In the genomic region with DNA sequence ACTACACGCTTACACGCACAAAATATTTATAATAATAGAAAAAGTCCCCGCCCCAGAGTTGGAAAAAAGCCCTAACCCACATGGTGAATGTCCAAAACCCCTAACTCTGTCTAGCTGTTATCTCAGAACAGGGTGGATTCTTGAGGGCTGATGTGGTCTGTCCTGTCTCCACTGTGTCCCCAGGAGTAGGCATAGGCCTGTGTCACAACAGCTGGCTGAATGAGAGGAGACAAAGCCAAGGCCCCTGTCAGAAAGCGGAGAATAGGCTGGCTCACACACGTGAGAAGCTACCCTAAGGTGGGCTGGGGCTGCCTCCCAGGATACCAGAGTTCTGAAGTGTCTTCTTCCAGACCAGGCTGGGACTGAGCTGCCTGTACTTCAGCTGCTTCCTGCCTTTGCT, we compare ENCODE assay signal across 19 mouse cellular contexts. TPM values are rescaled to one million over a fixed set of nuclear protein-coding genes. Genes with fewer than 3 reads are reported as not detected.
DNase-seq lines count a peak whose midpoint lies in the region; ATAC-seq and TF ChIP-seq lines count a peak whose summit lies in the region.
"Had no signal": no experiment of that assay in that cellular context is flagged by ENCODE, and none has a peak within 500 bp of the region (broad histone marks: within the 10 kb centered on the region; RNA-seq: fewer than 3 reads in every experiment).

No protein-coding gene starts in this region.

- H3K9ac ChIP-seq in lung, postnatal 0 days (replicated peaks; ENCODE audit: low read depth): no peak overlapping the region
- H3K9ac ChIP-seq in liver, embryonic 13.5 days: no peak overlapping the region
- H3K9ac ChIP-seq in stomach, embryonic 15.5 days: no peak overlapping the region
- H3K9ac ChIP-seq: embryonic facial prominence, embryonic 12.5 days; forebrain, embryonic 12.5 days; heart, embryonic 15.5 days; hindbrain, embryonic 15.5 days had no signal

- no peaks in the 10 kb centered on the region for H3K9me3 ChIP-seq in lung, postnatal 0 days (ENCODE audit: low read length)
- no peaks in the 10 kb centered on the region for H3K9me3 ChIP-seq in liver, embryonic 13.5 days (replicated peaks)
- H3K9me3 ChIP-seq in stomach, embryonic 15.5 days: no peaks in the 10 kb centered on the region
- H3K9me3 ChIP-seq: embryonic facial prominence, embryonic 12.5 days; forebrain, embryonic 12.5 days; heart, embryonic 15.5 days; hindbrain, embryonic 15.5 days had no signal

- DNase-seq in gastrocnemius, adult 2 months: no peak
- no peak for DNase-seq in gastrocnemius, postnatal 14 days
- DNase-seq in lung, postnatal 0 days (ENCODE audit: low spot score): no peak
- DNase-seq in lung, postnatal 10 days: no peak
- DNase-seq in liver, embryonic 13.5 days: no peak
- DNase-seq in retina, postnatal 1 day: no peak
- DNase-seq in cerebellum, adult 8-10 months: no peak
- DNase-seq: cerebellum, postnatal 25 days; kidney, adult 9 months; lung, adult 18-20 months; thymus, postnatal 4 days had no signal

- TF ChIP-seq EP300 in lung, postnatal 0 days (IDR thresholded peaks at IDR 0.05): no peak

- intact Hi-C loops in gastrocnemius, adult 2 months (cut with DNase I): no loop called here
- intact Hi-C loops in gastrocnemius, postnatal 14 days (cut with DNase I; ENCODE audit: low total_unique reads): no loop called here

- H3K4me3 ChIP-seq in gastrocnemius, adult 2 months: no peak overlapping the region
- H3K4me3 ChIP-seq in lung, postnatal 0 days (ENCODE audit: low read depth, low read length): no peak overlapping the region
- no peak overlapping the region for H3K4me3 ChIP-seq in liver, embryonic 13.5 days (replicated peaks)
- H3K4me3 ChIP-seq in stomach, embryonic 15.5 days (replicated peaks): no peak overlapping the region
- H3K4me3 ChIP-seq: embryonic facial prominence, embryonic 12.5 days; forebrain, embryonic 12.5 days; heart, embryonic 15.5 days; hindbrain, embryonic 15.5 days had no signal

- no peaks in the 10 kb centered on the region for H3K27me3 ChIP-seq in lung, postnatal 0 days (replicated peaks; ENCODE audit: insufficient read depth, low read length)
- peaks cover 34% of the 10 kb centered on the region for H3K27me3 ChIP-seq in liver, embryonic 13.5 days
- H3K27me3 ChIP-seq in stomach, embryonic 15.5 days (replicated peaks): peaks cover 2% of the 10 kb centered on the region; the same call in 1 of the 2 replicates
- H3K27me3 ChIP-seq: heart, embryonic 15.5 days; hindbrain, embryonic 15.5 days; Patski had no signal

- no peak for ATAC-seq in lung, postnatal 0 days
- no peak for ATAC-seq in liver, embryonic 13.5 days (ENCODE audit: low read depth)
- no peak for ATAC-seq in stomach, embryonic 15.5 days (ENCODE audit: insufficient read depth, low FRiP score, low read depth)
- ATAC-seq: Patski had no signal

- H3K36me3 ChIP-seq in lung, postnatal 0 days (ENCODE audit: insufficient read depth, low read length): no peaks in the 10 kb centered on the region
- no peaks in the 10 kb centered on the region for H3K36me3 ChIP-seq in liver, embryonic 13.5 days
- H3K36me3 ChIP-seq in stomach, embryonic 15.5 days: no peaks in the 10 kb centered on the region
- H3K36me3 ChIP-seq: embryonic facial prominence, embryonic 12.5 days; forebrain, embryonic 12.5 days; heart, embryonic 15.5 days; hindbrain, embryonic 15.5 days had no signal

- no peak for TF ChIP-seq CTCF in gastrocnemius, adult 2 months (IDR thresholded peaks at IDR 0.05)
- TF ChIP-seq CTCF in lung, postnatal 0 days (IDR thresholded peaks at IDR 0.05): no peak

- H3K4me2 ChIP-seq in lung, postnatal 0 days (replicated peaks; ENCODE audit: low read depth, low read length): no peak overlapping the region
- H3K4me2 ChIP-seq in liver, embryonic 13.5 days: 0 out of 2 replicates have a peak overlapping the region, but pooled peaks have one; percentile 11
- H3K4me2 ChIP-seq in stomach, embryonic 15.5 days: peak overlapping the region; percentile 14; the same call in 1 of the 2 replicates
- H3K4me2 ChIP-seq: embryonic facial prominence, embryonic 12.5 days; forebrain, embryonic 12.5 days; heart, embryonic 15.5 days; hindbrain, embryonic 15.5 days had no signal

- H3K4me1 ChIP-seq in lung, postnatal 0 days (ENCODE audit: insufficient read depth, low read depth, low read length): peaks cover 22% of the 10 kb centered on the region
- peaks cover 78% of the 10 kb centered on the region for H3K4me1 ChIP-seq in liver, embryonic 13.5 days (replicated peaks)
- peaks cover 15% of the 10 kb centered on the region for H3K4me1 ChIP-seq in stomach, embryonic 15.5 days

- WGBS in lung, postnatal 0 days: 55% methylated on average over 5 of the region's 5 CpGs
- 53% methylated on average over 5 of the region's 5 CpGs for WGBS in liver, embryonic 13.5 days (ENCODE audit: insufficient replicate concordance)
- 68% methylated on average over 5 of the region's 5 CpGs for WGBS in stomach, embryonic 15.5 days

- H3K27ac ChIP-seq in gastrocnemius, adult 2 months: peak overlapping the region; percentile 24; the same call in 1 of the 2 replicates
- H3K27ac ChIP-seq in lung, postnatal 0 days (ENCODE audit: low read length): 0 out of 2 replicates have a peak overlapping the region, but pooled peaks have one; percentile 38
- H3K27ac ChIP-seq in liver, embryonic 13.5 days: peak overlapping the region; percentile 58
- peak overlapping the region; percentile 84 for H3K27ac ChIP-seq in stomach, embryonic 15.5 days
- H3K27ac ChIP-seq: embryonic facial prominence, embryonic 12.5 days; forebrain, embryonic 12.5 days; heart, embryonic 15.5 days; hindbrain, embryonic 15.5 days had no signal

RNA-seq across cellular contexts. Expression of a gene that starts 4.7 kb away (rescaled TPM):
- 10 to 100 TPM in 1 of 2 experiments, 1 to 10 TPM in 1; 5.6 to 14.3 TPM for total RNA-seq in gastrocnemius, adult 2 months (2021)
- 10 to 100 TPM in 1 of 2 experiments, 1 to 10 TPM in 1; 7.2 to 11.1 TPM for total RNA-seq in gastrocnemius, postnatal 14 days (2021)
- 20.0 and 22.7 TPM in 2 replicates for polyA plus RNA-seq in lung, postnatal 0 days (2015; fragmentation: Nextera tagmentation; extraction: Ambion mirVana)
- polyA plus RNA-seq in liver, embryonic 13.5 days (2015; fragmentation: Nextera tagmentation; extraction: Ambion mirVana): 11.3 and 12.9 TPM in 2 replicates
- 24.0 and 27.0 TPM in 2 replicates for polyA plus RNA-seq in stomach, embryonic 15.5 days (2015; fragmentation: Nextera tagmentation; extraction: Ambion mirVana)

RNA-seq across cellular contexts. Expression of a gene that starts 47.7 kb away (rescaled TPM):
- under 1 TPM; 0.66 to 0.73 TPM for total RNA-seq in gastrocnemius, adult 2 months (2021)
- 1 to 10 TPM; 1.2 TPM for total RNA-seq in gastrocnemius, postnatal 14 days (2021)
- polyA plus RNA-seq in lung, postnatal 0 days (2015; fragmentation: Nextera tagmentation; extraction: Ambion mirVana): 5.9 and 6.3 TPM in 2 replicates
- polyA plus RNA-seq in liver, embryonic 13.5 days (2015; fragmentation: Nextera tagmentation; extraction: Ambion mirVana): 3.6 and 4.1 TPM in 2 replicates
- 5.6 and 7.0 TPM in 2 replicates for polyA plus RNA-seq in stomach, embryonic 15.5 days (2015; fragmentation: Nextera tagmentation; extraction: Ambion mirVana)

RNA-seq across cellular contexts. Expression of a gene that starts 50.9 kb away (rescaled TPM):
- total RNA-seq in gastrocnemius, adult 2 months (2021): 1 to 10 TPM in 1 of 2 experiments, under 1 TPM in 1; 0.89 to 1.1 TPM
- total RNA-seq in gastrocnemius, postnatal 14 days (2021): under 1 TPM in 1 of 2 experiments, not detected in 1; 0.72 TPM
- 0.24 and 1.2 TPM in 2 replicates for polyA plus RNA-seq in lung, postnatal 0 days (2015; fragmentation: Nextera tagmentation; extraction: Ambion mirVana)
- 0.92 and 1.2 TPM in 2 replicates for polyA plus RNA-seq in liver, embryonic 13.5 days (2015; fragmentation: Nextera tagmentation; extraction: Ambion mirVana)
- polyA plus RNA-seq in stomach, embryonic 15.5 days (2015; fragmentation: Nextera tagmentation; extraction: Ambion mirVana): 2.4 and 3.4 TPM in 2 replicates
- total RNA-seq: granulocyte monocyte progenitor cell, adult 5-6 weeks had no signal
- polyA plus RNA-seq: large intestine, adult 2 months had no signal

RNA-seq across cellular contexts. Expression of a gene that starts 53.9 kb away (rescaled TPM):
- total RNA-seq in gastrocnemius, adult 2 months (2021): 1 to 10 TPM; 4.1 to 6.2 TPM
- 1 to 10 TPM; 6.3 to 7.8 TPM for total RNA-seq in gastrocnemius, postnatal 14 days (2021)
- polyA plus RNA-seq in lung, postnatal 0 days (2015; fragmentation: Nextera tagmentation; extraction: Ambion mirVana): 28.5 and 31.0 TPM in 2 replicates
- polyA plus RNA-seq in liver, embryonic 13.5 days (2015; fragmentation: Nextera tagmentation; extraction: Ambion mirVana): 16.1 and 18.0 TPM in 2 replicates
- 36.2 and 37.1 TPM in 2 replicates for polyA plus RNA-seq in stomach, embryonic 15.5 days (2015; fragmentation: Nextera tagmentation; extraction: Ambion mirVana)

Comparison
In these comparisons a context has a peak if more than half of its experiments do, and no peak if none do; other contexts are left out.
1. H3K27ac ChIP-seq: peak in every context shown above with its lines; median percentile 84 in stomach, embryonic 15.5 days; 58 in liver, embryonic 13.5 days; 38 in lung, postnatal 0 days; 24 in gastrocnemius, adult 2 months.